Mouse (Mus musculus) intestine, postnatal 0 days (tissue): ENCODE measurements around the gene Tmod4. TPM values are rescaled to one million over a fixed set of nuclear protein-coding genes. Genes with fewer than 3 reads are reported as not detected.

ENCODE experiments used
- ATAC-seq: fragments of 200-750 bp; cut with Nextera tagmentation; 2 replicates; pipeline ENCODE4 v1.8.0; 2017; ENCODE audit warnings: mild to moderate bottlenecking, moderate TSS enrichment, moderate library complexity
- H3K27ac ChIP-seq: fragments of 300-500 bp; sonication (generic); 2 replicates; pipeline ENCODE4 v1.5.1; 2014; ENCODE audit warnings: mild to moderate bottlenecking, low read depth, low read length, moderate library complexity
- H3K27me3 ChIP-seq: fragments of 300-500 bp; sonication (generic); replicated peaks from 2 replicates; pipeline ENCODE4 v1.6.1; 2014; ENCODE audit warnings: low read length, mixed read lengths; ENCODE audit not compliant: control insufficient read depth, insufficient read depth
- H3K36me3 ChIP-seq: fragments of 300-500 bp; sonication (generic); 2 replicates; pipeline ENCODE4 v1.6.1; 2014; ENCODE audit warnings: mild to moderate bottlenecking, moderate library complexity; ENCODE audit not compliant: control insufficient read depth, insufficient read depth
- H3K4me1 ChIP-seq: fragments of 300-500 bp; sonication (generic); replicated peaks from 2 replicates; pipeline ENCODE4 v1.6.1; 2014; ENCODE audit warnings: antibody characterized with exemption, low read length, mixed read lengths; ENCODE audit not compliant: control insufficient read depth, insufficient read depth
- H3K4me2 ChIP-seq: fragments of 300-500 bp; sonication (generic); replicated peaks from 2 replicates; pipeline ENCODE4 v1.6.1; 2014; ENCODE audit warnings: low read depth, mild to moderate bottlenecking, moderate library complexity
- H3K4me3 ChIP-seq: fragments of 300-500 bp; sonication (generic); 2 replicates; pipeline ENCODE4 v1.5.1; 2014; ENCODE audit warnings: low read depth, low read length
- H3K9ac ChIP-seq: fragments of 300-500 bp; sonication (generic); 2 replicates; pipeline ENCODE4 v1.6.1; 2014; ENCODE audit warnings: mild to moderate bottlenecking, low read depth, low read length
- H3K9me3 ChIP-seq: fragments of 300-500 bp; sonication (generic); 2 replicates; pipeline ENCODE4 v1.6.1; 2016; ENCODE audit warnings: mixed run types; ENCODE audit not compliant: control insufficient read depth
- CTCF ChIP-seq: sonication (generic); IDR thresholded peaks from 2 replicates; pipeline ENCODE4 v1.5.1; 2016; ENCODE audit warnings: low read depth, mild to moderate bottlenecking, control low read depth, antibody characterized with exemption, moderate library complexity
- WGBS: fragments of 180-500 bp; shearing (Covaris S2); extraction: QIAGEN DNeasy Blood & Tissue Kit; methylation state at CpG from one replicate; pipeline ENCODE4 v1.1.7; 2014; 5-methylcytosine and 5-hydroxymethylcytosine counted together
- polyA plus RNA-seq: library from polyadenylated mRNA; unstranded; fragments of >200 nt; fragmentation: Nextera tagmentation; extraction: Ambion mirVana; gene quantifications from 2 replicates; pipeline ENCODE4 v1.2.1, GENCODE M21; 2015

The Tmod4 gene
- polyA plus RNA-seq, 1 experiment from 2014 or later = 0.44 TPM

- no peak overlapping the region for H3K4me2 ChIP-seq
- H3K27ac ChIP-seq = no peak overlapping the region
- H3K9me3 ChIP-seq = no peaks in the 10 kb centered on the region
- no peak overlapping the region for H3K9ac ChIP-seq
- WGBS = 87% methylated on average over 5 of the region's 5 CpGs
- no peak for TF ChIP-seq CTCF
- H3K27me3 ChIP-seq = peaks cover 8% of the 10 kb centered on the region; the same call in 1 of the 2 replicates
- peaks cover 11% of the 10 kb centered on the region; the same call in 1 of the 2 replicates for H3K36me3 ChIP-seq
- H3K4me3 ChIP-seq = no peak overlapping the region
- peaks cover 5% of the 10 kb centered on the region; the same call in 1 of the 2 replicates for H3K4me1 ChIP-seq
- ATAC-seq = no peak
These were observed 39.9 kb downstream of the Tmod4 start for GRCm38 (mm10) chr3:95164256-95164550.

- no peak overlapping the region for H3K27ac ChIP-seq
- TF ChIP-seq CTCF = no peak
- peaks cover 8% of the 10 kb centered on the region; the same call in 1 of the 2 replicates for H3K27me3 ChIP-seq
- H3K4me1 ChIP-seq = peaks cover 5% of the 10 kb centered on the region; the same call in 1 of the 2 replicates
- no peak overlapping the region for H3K9ac ChIP-seq
- ATAC-seq = no peak
- WGBS = 64% methylated on average over 5 of the region's 5 CpGs
- H3K4me3 ChIP-seq = no peak overlapping the region
- peaks cover 18% of the 10 kb centered on the region; the same call in 1 of the 2 replicates for H3K36me3 ChIP-seq
- H3K9me3 ChIP-seq = no peaks in the 10 kb centered on the region
- no peak overlapping the region for H3K4me2 ChIP-seq
These were observed 40.6 kb downstream of the Tmod4 start for GRCm38 (mm10) chr3:95164840-95165239.

GRCm38 (mm10) chr3:95169996-95170395 lies 45.7 kb downstream of the Tmod4 start:
- Histone ChIP-seq H3K9ac (no peak overlapping the region), H3K9me3 (no peaks in the 10 kb centered on the region), H3K27me3 (peaks cover 23% of the 10 kb centered on the region), H3K4me3 (no peak overlapping the region), H3K36me3 (peaks cover 25% of the 10 kb centered on the region; the same call in 1 of the 2 replicates), H3K4me2 (no peak overlapping the region), H3K27ac (no peak overlapping the region), H3K4me1 (no peaks in the 10 kb centered on the region)
- WGBS = 88% methylated on average over 10 of the region's 10 CpGs
- no peak for TF ChIP-seq CTCF
- no peak for ATAC-seq

GRCm38 (mm10) chr3:95171105-95171504 lies 46.8 kb downstream of the Tmod4 start:
- WGBS = 63% methylated on average over 6 of the region's 6 CpGs
- no peak overlapping the region for H3K4me3 ChIP-seq
- ATAC-seq = no peak

GRCm38 (mm10) chr3:95172526-95173255 lies 48.4 kb downstream of the Tmod4 start:
- H3K27ac ChIP-seq = no peak overlapping the region; the same call in 1 of the 2 replicates
- no peak overlapping the region for H3K9ac ChIP-seq
- H3K4me3 ChIP-seq = peak overlapping the region; percentile 37
- H3K4me2 ChIP-seq = peak overlapping the region; percentile 75
- H3K9me3 ChIP-seq = no peaks in the 10 kb centered on the region
- TF ChIP-seq CTCF = no peak
- WGBS = 33% methylated on average over 79 of the region's 84 CpGs
- H3K4me1 ChIP-seq = no peaks in the 10 kb centered on the region
- peaks cover 23% of the 10 kb centered on the region for H3K27me3 ChIP-seq
- peaks cover 25% of the 10 kb centered on the region; the same call in 1 of the 2 replicates for H3K36me3 ChIP-seq
- ATAC-seq = no peak

More at GRCm38 (mm10) chr3:95171105-95171504, 46.8 kb downstream of the Tmod4 start:
- TF ChIP-seq CTCF = no peak
- Histone ChIP-seq H3K4me2 (no peak overlapping the region), H3K4me1 (no peaks in the 10 kb centered on the region), H3K9me3 (no peaks in the 10 kb centered on the region), H3K36me3 (peaks cover 25% of the 10 kb centered on the region; the same call in 1 of the 2 replicates), H3K27me3 (peaks cover 23% of the 10 kb centered on the region), H3K9ac (no peak overlapping the region), H3K27ac (no peak overlapping the region)

- Histone ChIP-seq H3K36me3 (peaks cover 21% of the 10 kb centered on the region; the same call in 1 of the 2 replicates), H3K4me2 (peak overlapping the region; percentile 75), H3K27me3 (peaks cover 23% of the 10 kb centered on the region), H3K27ac (no peak overlapping the region; the same call in 1 of the 2 replicates), H3K9ac (peak overlapping the region; percentile 40; the same call in 1 of the 2 replicates), H3K4me1 (no peaks in the 10 kb centered on the region), H3K4me3 (peak overlapping the region; percentile 37), H3K9me3 (no peaks in the 10 kb centered on the region)
- WGBS = 22% methylated on average over 51 of the region's 58 CpGs
- TF ChIP-seq CTCF = no peak
- no peak for ATAC-seq
These were observed 49.1 kb downstream of the Tmod4 start for GRCm38 (mm10) chr3:95173256-95173949.
